Mouse (Mus musculus): Measurements from ENCODE around the gene Cbfb. TPM values are rescaled to one million over a fixed set of nuclear protein-coding genes. Genes with fewer than 3 reads are reported as not detected.

Cbfb gene
- 10 to 100 TPM; 20.2 to 26.8 TPM for total RNA-seq (2021)

GRCm38 (mm10) chr8:105170381-105171115 lies at the start of gene Cbfb:
Gene Cbfb, plus strand, starts transcription at chr8:105170674.
- intact Hi-C loops (cut with DNase I), result loop anchor here (2.0 kb wide), 2 partner anchors 54 to 126 kb away; partner anchors contain the start of genes D230025D16Rik, E2f4 and Exoc3l
- DNase-seq (ENCODE audit: low spot score), result peak; percentile 94

GRCm38 (mm10) chr8:105129864-105130263 lies 40.6 kb upstream of the Cbfb start:
- intact Hi-C loops (cut with DNase I), result no loop called here
- DNase-seq (ENCODE audit: low spot score), result no peak

GRCm38 (mm10) chr8:105131509-105131908 lies 39.0 kb upstream of the Cbfb start, which contains the start of gene Ces4a:
Gene Ces4a, plus strand, starts transcription at chr8:105131800.
- intact Hi-C loops (cut with DNase I), result no loop called here
- DNase-seq (ENCODE audit: low spot score), result no peak

- intact Hi-C loops (cut with DNase I), result loop anchor here (2.0 kb wide), 1 partner anchor 78 kb away; no protein-coding TSS in a partner anchor
- peak; percentile 28 for DNase-seq (ENCODE audit: low spot score)
Observed at GRCm38 (mm10) chr8:105138423-105138822, 32.1 kb upstream of the Cbfb start.

GRCm38 (mm10) chr8:105142395-105142794 lies 28.1 kb upstream of the Cbfb start:
- intact Hi-C loops (cut with DNase I), result no loop called here
- no peak for DNase-seq (ENCODE audit: low spot score)

- intact Hi-C loops (cut with DNase I), result no loop called here
- DNase-seq (ENCODE audit: low spot score), result no peak
Observed at GRCm38 (mm10) chr8:105151654-105152053, 18.8 kb upstream of the Cbfb start.

- peak; percentile 21 for DNase-seq (ENCODE audit: low spot score)
- intact Hi-C loops (cut with DNase I), result no loop called here
Observed at GRCm38 (mm10) chr8:105152623-105153398, 17.7 kb upstream of the Cbfb start.

- intact Hi-C loops (cut with DNase I), result no loop called here
- no peak for DNase-seq (ENCODE audit: low spot score)
Observed at GRCm38 (mm10) chr8:105154316-105154715, 16.2 kb upstream of the Cbfb start.

- no peak for DNase-seq (ENCODE audit: low spot score)
- intact Hi-C loops (cut with DNase I), result loop anchor here (5.0 kb wide), 1 partner anchor 62 kb away; no protein-coding TSS in a partner anchor
Observed at GRCm38 (mm10) chr8:105155091-105155745, 15.3 kb upstream of the Cbfb start.

GRCm38 (mm10) chr8:105157555-105157954 lies 12.9 kb upstream of the Cbfb start:
- DNase-seq (ENCODE audit: low spot score), result no peak
- intact Hi-C loops (cut with DNase I), result loop anchor here (5.0 kb wide), 1 partner anchor 60 kb away; no protein-coding TSS in a partner anchor

GRCm38 (mm10) chr8:105158084-105158483 lies 12.4 kb upstream of the Cbfb start:
- intact Hi-C loops (cut with DNase I), result loop anchor here (5.0 kb wide), 1 partner anchor 59 kb away; no protein-coding TSS in a partner anchor
- DNase-seq (ENCODE audit: low spot score), result no peak

- no peak for DNase-seq (ENCODE audit: low spot score)
Observed at GRCm38 (mm10) chr8:105161121-105161652, 9.3 kb upstream of the Cbfb start.

GRCm38 (mm10) chr8:105164272-105164902 lies 6.1 kb upstream of the Cbfb start:
- intact Hi-C loops (cut with DNase I), result no loop called here
- no peak for DNase-seq (ENCODE audit: low spot score)

More at GRCm38 (mm10) chr8:105161121-105161652, 9.3 kb upstream of the Cbfb start:
- intact Hi-C loops (cut with DNase I), result no loop called here

GRCm38 (mm10) chr8:105165191-105165590 lies 5.3 kb upstream of the Cbfb start:
- no peak for DNase-seq (ENCODE audit: low spot score)
- intact Hi-C loops (cut with DNase I), result no loop called here

- DNase-seq (ENCODE audit: low spot score), result no peak
- intact Hi-C loops (cut with DNase I), result no loop called here
Observed at GRCm38 (mm10) chr8:105167116-105167515, 3.4 kb upstream of the Cbfb start.

GRCm38 (mm10) chr8:105169582-105169981 lies 892 bp upstream of the Cbfb start:
- DNase-seq (ENCODE audit: low spot score), result no peak

GRCm38 (mm10) chr8:105170041-105170380 lies 463 bp upstream of the Cbfb start:
- DNase-seq (ENCODE audit: low spot score), result no peak
- intact Hi-C loops (cut with DNase I), result loop anchor here (2.0 kb wide), 2 partner anchors 55 to 127 kb away; partner anchors contain the start of genes D230025D16Rik, E2f4 and Exoc3l

More at GRCm38 (mm10) chr8:105169582-105169981, 892 bp upstream of the Cbfb start:
- intact Hi-C loops (cut with DNase I), result no loop called here

- intact Hi-C loops (cut with DNase I), result loop anchor here (2.0 kb wide), 2 partner anchors 53 to 125 kb away; partner anchors contain the start of genes D230025D16Rik, E2f4 and Exoc3l
- DNase-seq (ENCODE audit: low spot score), result peak; percentile 64
Observed at GRCm38 (mm10) chr8:105171116-105172002, 885 bp downstream of the Cbfb start.
